Mouse (Mus musculus) neutrophil, adult 65 days (primary cell): ENCODE data around the gene U2af1. TPM values are rescaled to one million over a fixed set of nuclear protein-coding genes. Genes with fewer than 3 reads are reported as not detected.

Experiments used
- total RNA-seq: library from RNA; stranded (reverse); gene quantifications from 2 replicates; pipeline ENCODE4 v1.2.4, GENCODE M21; 2023

The U2af1 gene
- 242 and 286 TPM in 2 replicates for total RNA-seq

DNA sequence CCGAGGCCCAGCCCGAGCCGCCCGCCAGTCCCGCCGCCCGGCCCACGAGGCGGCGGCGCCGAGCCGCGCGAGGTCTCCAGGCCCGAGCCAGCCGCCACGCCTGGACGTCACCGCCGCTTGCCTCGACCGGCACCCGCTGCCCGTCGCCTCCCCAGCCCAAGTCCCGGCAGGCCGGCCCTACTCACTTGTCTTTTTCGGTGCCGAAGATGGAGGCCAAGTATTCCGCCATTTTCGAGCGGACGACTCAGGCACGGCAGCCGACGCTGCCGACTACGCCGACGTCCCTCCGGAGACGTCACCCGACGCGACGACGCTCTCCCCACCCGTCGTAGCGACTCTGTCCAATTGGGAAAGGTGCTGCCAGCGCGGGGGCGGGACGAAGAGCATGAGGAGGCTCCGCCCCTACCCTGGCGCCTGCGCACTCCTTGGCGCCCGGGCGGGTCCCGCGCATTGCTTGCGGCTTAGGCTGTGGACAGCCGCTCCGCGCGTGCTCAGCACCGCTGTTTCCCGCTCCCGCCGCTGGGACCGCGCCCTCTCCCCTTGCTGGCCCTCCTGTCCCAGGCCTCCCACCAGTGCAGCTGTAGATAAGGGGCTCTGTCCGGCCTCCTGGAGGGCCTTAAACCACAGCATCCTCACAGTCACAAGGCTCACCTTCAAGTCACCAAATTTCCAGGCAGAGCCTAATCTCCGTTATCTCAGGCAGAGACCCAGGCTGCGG, at the start of gene U2af1:
U2af1 (minus strand) TSS at position 425 of the 718 bp plus-strand sequence.

DNA sequence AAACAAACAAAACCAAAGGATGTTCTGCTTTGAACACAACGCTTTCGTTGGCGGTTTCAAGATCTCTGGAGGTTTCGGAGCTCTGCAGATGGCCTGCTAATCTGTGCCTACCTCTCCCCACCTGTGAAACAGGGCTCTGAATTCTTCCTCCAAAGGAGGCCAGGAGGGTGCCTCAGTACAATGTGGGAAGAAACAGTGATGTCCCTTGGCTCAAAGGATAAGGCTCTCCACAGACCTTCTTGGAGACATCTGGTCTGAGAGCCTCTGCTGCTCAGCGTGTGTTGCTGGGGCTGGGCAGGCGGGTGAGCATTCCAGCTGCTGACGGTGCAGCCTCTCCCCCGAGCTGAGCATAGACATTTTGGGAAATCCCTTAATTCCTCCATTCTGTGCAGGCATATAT, 18.8 kb upstream of the U2af1 start, which contains the start of gene Cryaa:
Cryaa (plus strand) TSS at position 301 of the 400 bp plus-strand sequence.

DNA sequence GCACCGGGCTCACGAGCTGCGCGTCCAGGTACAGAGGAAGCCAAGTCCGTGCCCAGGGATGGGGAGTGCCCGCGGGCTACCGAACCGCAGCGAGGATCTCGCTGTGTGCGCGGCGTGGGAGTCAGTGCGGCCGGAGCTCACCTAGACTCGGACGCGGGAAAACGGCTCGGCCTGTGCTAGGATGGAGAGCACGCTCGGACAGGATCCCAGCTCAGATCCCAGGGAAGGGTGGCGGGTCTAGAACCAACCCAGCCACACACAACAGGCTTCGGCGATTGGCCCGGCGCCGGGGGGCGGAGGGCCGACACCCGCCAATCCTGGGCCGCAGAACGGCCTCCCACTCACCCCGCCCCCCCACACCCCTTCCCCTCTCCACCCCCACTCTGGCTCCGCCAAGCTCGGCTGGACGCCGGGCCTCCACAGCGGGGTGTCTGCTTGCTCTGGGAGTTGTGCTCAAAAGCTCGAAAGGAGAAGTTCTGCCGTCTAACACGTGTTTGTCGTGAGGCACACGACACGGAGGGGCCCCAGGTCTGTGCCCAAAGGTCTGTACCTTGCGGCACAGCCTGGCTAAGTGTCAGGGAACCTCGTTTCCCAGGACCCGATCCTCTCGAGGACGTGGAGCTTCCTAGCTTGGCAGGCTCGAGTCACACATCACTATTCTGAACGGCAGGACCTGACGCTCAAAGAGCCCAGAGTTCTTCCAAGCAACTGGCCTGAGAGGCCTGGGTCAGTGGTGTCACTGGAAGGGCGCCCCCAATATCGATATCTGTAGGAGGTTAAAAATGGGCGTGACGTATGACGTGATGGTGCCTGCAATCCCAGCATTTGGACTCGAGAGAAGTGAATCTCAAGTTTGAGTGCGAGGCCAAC, 21.5 kb downstream of the U2af1 start, which contains the start of gene Cbs:
Cbs (minus strand) TSS at position 297 of the 870 bp plus-strand sequence.

Other genes starting within 250 kb of the U2af1 start
- gene Wdr4, start 138.9 kb downstream of the U2af1 start, total RNA-seq, result 7.3 and 16.8 TPM in 2 replicates
- 84.2 and 91.2 TPM in 2 replicates for gene Ndufv3, start 138.8 kb downstream of the U2af1 start, total RNA-seq
- gene Pknox1, start 94.2 kb downstream of the U2af1 start, total RNA-seq, result 70.1 and 80.5 TPM in 2 replicates
- not detected in 2 replicates for gene Cbs, start 21.7 kb downstream of the U2af1 start, total RNA-seq
- not detected in 2 replicates for gene Cryaa, start 18.9 kb upstream of the U2af1 start, total RNA-seq
- 232 and 243 TPM in 2 replicates for gene Sik1, start 196.9 kb upstream of the U2af1 start, total RNA-seq